Mouse (Mus musculus): Measurements from ENCODE around the gene Arvcf. TPM values are rescaled to one million over a fixed set of nuclear protein-coding genes. Genes with fewer than 3 reads are reported as not detected.

Gene Arvcf
- total RNA-seq, 2 experiments from 2014 or later, result 33.2 to 38.6 TPM

DNA sequence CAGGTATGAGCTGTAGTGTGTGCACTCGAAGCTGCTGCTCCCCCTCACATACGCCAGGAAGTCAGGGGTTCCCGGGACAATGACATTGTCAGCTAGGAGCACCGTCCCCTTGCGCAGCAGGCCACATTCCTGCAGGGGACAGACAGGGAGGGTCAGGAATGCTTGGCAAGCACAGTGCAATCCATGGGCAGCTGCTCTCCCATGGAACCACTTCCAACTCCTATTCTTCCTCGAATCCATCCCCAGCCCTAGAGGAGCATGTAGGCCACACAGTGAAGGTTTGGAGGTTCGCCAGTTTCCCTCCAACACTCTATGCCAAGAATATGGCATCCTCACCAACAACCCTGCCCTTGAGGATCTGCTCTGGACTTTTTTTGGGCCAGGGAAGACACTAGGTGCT lies 59.9 kb downstream of the Arvcf start:
- DNase-seq (ENCODE audit: low spot score in 2 of 2), result no peak

- no peak for DNase-seq (ENCODE audit: low spot score in 2 of 2)
Measured at GRCm38 (mm10) chr16:18409776-18410175, 61.8 kb downstream of the Arvcf start.

DNA sequence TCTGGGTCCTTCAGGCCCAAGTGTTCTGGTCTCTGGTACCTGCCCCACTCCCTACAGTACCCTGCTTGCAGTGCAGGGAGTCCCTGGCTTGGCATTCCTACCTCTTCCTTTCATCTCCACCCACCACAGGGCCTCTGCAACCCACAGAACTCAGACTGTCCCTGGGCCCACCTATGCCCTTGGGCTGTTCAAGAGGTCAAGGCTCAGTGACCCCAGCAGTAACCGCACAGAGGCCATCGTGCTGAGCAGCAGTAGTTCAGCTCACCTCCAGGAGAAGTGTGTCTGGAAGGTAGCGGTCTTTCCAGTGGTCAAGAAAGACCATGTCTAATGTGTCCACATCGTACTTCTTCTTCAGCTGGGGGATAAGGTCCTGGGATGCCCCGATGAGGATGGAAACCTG lies 62.4 kb downstream of the Arvcf start:
- no peak for DNase-seq (ENCODE audit: low spot score in 2 of 2)

- no peak for DNase-seq (ENCODE audit: low spot score in 2 of 2)
Measured at GRCm38 (mm10) chr16:18411026-18411649, 63.2 kb downstream of the Arvcf start.

GRCm38 (mm10) chr16:18411802-18412476 lies 64.0 kb downstream of the Arvcf start:
- peak in 1 of 2 experiments; percentile 55 for DNase-seq (ENCODE audit: low spot score in 2 of 2)

GRCm38 (mm10) chr16:18413032-18413816 lies 65.2 kb downstream of the Arvcf start:
- DNase-seq (ENCODE audit: low spot score in 2 of 2), result no peak

DNA sequence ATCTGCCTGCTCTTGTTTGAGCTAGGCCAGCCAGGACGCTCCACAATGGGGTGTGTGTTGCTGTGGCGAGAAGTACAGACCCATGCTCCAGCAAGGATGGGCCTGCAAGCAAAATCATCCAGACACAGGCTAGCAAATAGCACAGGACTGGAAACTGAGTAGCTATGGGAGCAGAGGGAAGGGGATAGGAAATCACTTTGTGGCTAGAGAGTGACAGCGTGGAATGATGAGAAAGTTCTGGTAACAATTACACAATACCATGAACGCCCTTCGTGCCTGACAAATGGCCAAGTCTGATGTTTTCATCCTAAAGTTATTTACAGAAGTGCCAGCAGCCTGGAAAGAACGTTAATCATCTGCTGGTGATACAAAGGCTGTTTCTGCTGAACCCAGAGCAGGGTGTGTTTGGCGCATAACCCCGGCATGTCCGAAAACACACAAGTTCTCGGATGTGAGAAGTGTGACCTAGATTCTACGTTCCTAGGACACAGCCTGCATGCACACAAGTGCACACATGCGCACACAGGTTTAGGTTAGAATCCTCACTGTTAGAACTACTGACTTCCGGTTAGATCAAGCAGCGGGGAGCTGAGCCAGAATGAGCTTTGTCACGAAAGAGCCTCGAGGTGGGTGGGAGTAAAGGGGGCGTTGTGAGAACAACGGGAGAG lies 68.2 kb downstream of the Arvcf start:
- peak; percentile 50 to 76 for DNase-seq (ENCODE audit: low spot score in 2 of 2)

GRCm38 (mm10) chr16:18416837-18417236 lies 68.9 kb downstream of the Arvcf start:
- DNase-seq (ENCODE audit: low spot score in 2 of 2), result no peak

GRCm38 (mm10) chr16:18417491-18417890 lies 69.5 kb downstream of the Arvcf start:
- no peak for DNase-seq (ENCODE audit: low spot score in 2 of 2)

DNA sequence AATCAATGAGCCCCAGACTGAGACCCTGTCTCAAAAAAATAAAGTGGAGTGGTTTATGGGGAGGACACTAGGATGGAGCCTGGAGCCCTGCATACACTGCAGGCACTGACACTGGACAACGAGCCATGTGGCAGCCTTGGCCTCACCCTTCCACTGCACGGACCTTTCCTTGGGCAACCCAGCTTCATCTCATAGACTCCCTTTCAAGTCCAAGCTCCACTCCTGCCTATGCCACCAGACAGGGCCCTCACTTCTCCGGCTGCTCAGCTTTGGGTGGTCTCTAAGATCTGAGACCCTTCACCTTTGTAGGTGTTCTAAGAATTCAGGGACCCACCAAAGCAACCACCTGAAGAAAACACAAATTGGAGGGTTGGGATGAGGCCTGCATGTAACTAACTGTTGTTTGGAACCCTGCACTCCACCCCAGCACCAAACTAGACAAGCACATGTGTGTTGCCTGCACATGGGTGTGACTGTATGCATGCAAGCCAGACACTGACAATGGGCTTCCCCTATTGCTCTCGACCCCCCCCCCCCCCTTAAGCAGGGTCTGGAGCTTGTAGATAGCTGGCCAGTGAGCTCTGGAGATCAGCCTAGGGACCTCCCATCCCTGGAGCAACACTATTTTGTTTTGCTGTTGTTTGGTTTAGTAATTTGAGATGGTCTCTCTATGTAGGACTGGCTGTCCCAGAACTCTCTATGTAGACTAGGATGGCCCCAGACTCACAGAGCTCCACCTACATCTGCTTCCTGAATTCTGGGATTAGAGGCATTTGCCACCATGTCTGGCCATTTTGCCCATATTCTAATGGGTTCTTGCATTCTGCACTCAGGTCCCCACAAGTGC lies 71.0 kb downstream of the Arvcf start:
- no peak for DNase-seq (ENCODE audit: low spot score in 2 of 2)

DNA sequence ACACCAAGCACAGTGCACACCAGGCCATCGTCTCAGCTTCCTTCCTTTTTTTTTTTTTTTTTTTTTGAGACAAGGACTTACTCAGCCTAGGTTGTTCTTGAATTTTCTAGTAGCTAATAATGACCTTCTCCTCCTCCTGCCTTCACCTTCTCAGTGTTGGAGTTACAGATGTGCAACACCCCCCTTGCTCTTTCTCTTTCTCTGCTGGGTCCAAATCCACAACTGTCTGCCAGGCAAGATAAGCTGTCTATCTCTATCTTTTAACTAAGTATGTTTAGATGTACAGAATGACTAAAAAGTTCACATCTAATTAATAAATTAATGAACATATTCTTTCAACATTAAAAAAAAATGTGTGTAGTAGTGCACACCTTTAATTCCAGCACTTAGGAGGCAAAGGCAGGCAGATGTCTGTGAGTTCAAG lies 71.6 kb downstream of the Arvcf start:
- no peak for DNase-seq (ENCODE audit: low spot score in 2 of 2)

DNA sequence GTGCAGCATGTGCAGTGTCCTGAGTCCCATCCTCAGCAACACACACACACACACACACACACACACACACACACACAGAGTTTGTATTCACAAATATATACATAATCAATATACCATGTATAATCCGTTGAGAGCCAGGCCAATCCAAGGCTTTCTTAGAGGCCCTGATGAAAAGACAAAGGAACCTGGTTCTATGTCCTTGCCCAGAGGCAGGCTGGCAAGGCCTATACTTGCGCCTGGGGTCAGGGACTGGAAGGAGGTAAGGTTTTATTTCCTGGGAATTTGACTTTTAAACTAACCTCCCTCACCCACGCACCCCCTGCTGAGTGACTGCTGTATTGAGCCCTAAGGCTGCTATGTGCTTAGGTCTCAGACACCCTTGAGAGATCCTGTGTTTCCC lies 72.6 kb downstream of the Arvcf start:
- no peak for DNase-seq (ENCODE audit: low spot score in 2 of 2)

DNA sequence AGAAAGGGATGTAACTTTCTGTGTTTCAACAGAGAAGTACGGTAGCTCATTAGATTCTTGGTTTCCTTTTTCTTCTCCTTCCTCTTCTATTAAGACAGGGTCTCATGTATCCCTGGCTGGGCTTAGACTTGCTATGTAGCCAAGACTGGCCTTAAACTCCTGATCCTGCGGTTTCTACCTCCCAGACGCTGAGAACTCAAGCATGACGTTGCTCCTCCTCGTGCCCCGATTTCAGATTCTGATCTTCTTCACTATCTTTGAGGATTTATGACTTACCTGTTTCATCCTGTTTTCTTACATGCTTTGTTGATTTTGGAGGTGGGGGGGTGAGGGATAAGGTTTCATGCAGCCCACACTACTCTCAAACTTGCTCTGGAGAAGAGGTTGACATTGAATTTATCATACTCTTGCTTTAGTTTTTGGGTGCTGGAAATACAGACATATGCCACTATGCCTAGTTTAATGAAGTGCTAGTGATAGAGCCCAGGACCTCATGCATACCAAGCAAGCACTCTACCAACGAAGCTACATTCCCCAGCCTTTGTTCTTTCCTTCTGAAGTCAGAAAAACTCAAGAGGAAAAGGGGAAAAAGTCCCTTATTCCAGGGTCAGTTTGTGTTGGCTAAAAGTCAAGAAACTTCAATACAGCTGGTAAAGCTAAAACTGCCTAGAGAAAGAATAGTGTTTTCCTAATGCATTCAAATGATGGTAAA lies 75.4 kb downstream of the Arvcf start:
- DNase-seq (ENCODE audit: low spot score in 2 of 2), result no peak

DNA sequence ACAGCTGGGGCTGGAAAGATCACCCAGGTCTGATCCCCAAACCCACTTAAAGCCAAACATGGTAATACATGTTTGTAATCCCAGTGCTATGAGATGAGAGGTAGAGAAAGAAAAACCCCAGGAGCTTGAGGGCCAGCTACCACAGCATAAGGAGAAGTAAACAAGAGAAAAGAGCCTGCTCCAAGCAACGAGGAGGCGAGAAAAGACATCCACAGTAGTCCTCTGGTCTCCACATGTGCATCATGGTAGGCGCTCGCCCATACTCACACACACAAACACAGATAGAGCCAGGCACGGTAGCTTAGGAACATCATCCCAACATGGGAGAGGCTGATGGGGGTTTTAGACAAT lies 75.9 kb downstream of the Arvcf start:
- DNase-seq (ENCODE audit: low spot score in 2 of 2), result no peak

GRCm38 (mm10) chr16:18424364-18425045 lies 76.5 kb downstream of the Arvcf start:
- no peak for DNase-seq (ENCODE audit: low spot score in 2 of 2)

GRCm38 (mm10) chr16:18425475-18426214 lies 77.7 kb downstream of the Arvcf start:
- DNase-seq (ENCODE audit: low spot score in 2 of 2), result no peak

GRCm38 (mm10) chr16:18426215-18426791 lies 78.3 kb downstream of the Arvcf start, which contains the start of gene Txnrd2:
Txnrd2 (plus strand) TSS chr16:18426384.
- DNase-seq (ENCODE audit: low spot score in 2 of 2), result peak; percentile 64 to 71

- no peak for DNase-seq (ENCODE audit: low spot score in 2 of 2)
Measured at GRCm38 (mm10) chr16:18426802-18427280, 78.9 kb downstream of the Arvcf start, which contains the start of gene Comt. Comt (minus strand) TSS chr16:18426852.

All from layer of hippocampus, adult 18-20 months (tissue).